Mouse (Mus musculus) large intestine, adult 2 months (tissue): Measurements from ENCODE around the gene 5330417C22Rik. TPM values are rescaled to one million over a fixed set of nuclear protein-coding genes. Genes with fewer than 3 reads are reported as not detected.
"Not testable (repeated sequence)": the region's sequence is repeated elsewhere in the genome, so short reads cannot be mapped to it uniquely, and the experiment has no call there.

ENCODE experiments used
- DNase-seq: peaks from one replicate; pipeline ENCODE4 v3.0.0-alpha.2; 2012; ENCODE audit warnings: low read depth, low spot score
- WGBS: fragments of 180-500 bp; shearing (Covaris S2); methylation state at CpG from one replicate; pipeline ENCODE4 v1.1.7; 2018; 5-methylcytosine and 5-hydroxymethylcytosine counted together
- polyA plus RNA-seq: library from polyadenylated mRNA; depleted of rRNA; stranded (reverse); fragments of >200 nt; gene quantifications from 2 replicates; pipeline ENCODE4 v1.2.3, GENCODE M21; 2012; rRNA removed

Gene 5330417C22Rik
- polyA plus RNA-seq: 24.4 and 27.3 TPM in 2 replicates

DNA sequence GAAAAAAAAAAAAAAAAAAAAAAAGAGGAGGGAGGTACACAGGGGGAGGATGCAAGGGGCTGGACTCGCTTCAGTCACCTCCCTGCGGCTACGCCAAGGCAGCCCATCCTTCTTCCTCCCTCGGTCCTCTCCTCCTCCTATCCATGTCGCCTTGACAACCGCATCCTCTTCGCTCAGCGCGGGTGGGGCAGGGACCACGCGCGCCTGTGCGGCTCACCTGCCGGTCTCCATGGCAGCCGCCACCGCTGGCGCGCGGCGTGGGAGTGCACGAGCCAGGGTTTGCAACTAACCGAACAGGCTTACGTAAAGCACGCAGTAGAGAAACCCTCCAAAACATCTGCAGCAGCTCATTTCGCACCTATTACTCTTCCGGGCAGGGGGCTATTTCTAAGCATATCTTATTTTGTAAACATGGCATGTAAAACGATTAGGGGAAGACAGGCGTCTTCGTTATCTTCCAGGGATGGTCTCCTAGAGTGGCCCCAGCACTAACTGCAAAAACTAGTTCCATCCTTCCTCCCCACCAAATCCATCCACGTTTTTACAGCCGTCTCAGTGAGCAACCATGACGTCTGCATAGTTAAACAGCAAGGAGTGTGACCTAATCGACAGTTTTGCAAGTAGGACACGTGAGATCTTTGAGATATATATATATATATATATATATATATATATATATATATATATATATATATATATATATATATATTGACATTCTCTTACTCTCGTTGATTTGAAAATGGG is at the start of gene 5330417C22Rik:
Gene 5330417C22Rik, minus strand, starts transcription at position 20 of the 744 bp plus-strand sequence.
- under 1% methylated on average over 34 of the region's 35 CpGs for WGBS
- DNase-seq: no peak

DNA sequence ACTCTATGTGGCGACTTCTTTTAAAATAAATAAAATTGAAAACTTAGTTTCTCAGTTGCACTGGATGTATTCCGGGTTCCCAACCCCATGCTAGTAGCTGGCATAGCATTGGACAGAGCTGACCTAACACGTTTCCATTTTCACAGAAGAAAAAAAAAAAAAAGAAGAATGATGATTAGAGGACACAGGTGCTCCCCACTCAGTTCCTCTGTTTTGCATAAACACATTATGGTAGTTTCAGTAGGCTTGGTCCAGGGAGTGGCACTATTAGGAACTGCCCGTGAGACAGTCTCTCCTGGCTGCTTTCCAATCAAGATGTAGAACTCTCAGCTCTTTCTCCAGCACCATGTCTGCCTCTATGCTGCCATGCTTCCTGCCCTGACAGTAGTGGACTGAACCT is 48.2 kb upstream of the 5330417C22Rik start:
- no peak for DNase-seq
- 56% methylated on average over 4 of the region's 4 CpGs for WGBS

DNA sequence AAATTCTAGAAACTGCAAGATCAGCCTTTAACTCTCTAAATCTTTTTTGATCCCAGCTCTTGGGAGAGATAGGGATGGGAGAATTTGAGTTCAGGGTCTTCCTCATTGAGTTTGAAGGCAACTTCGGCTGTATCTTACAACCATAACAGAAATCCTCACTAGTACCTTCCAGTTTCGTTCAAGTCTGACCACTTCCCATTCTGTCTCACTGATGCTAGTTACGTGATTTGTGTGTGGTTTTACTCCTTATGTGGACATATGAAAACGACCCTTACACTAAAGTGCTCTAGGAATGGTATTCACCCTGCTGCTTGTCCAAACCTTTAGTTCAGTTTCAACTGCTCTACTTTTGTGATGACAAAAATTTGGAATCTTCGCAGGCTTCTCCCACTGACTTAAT is 37.7 kb upstream of the 5330417C22Rik start:
- WGBS: 86% methylated on average over 5 of the region's 5 CpGs
- no peak for DNase-seq

DNA sequence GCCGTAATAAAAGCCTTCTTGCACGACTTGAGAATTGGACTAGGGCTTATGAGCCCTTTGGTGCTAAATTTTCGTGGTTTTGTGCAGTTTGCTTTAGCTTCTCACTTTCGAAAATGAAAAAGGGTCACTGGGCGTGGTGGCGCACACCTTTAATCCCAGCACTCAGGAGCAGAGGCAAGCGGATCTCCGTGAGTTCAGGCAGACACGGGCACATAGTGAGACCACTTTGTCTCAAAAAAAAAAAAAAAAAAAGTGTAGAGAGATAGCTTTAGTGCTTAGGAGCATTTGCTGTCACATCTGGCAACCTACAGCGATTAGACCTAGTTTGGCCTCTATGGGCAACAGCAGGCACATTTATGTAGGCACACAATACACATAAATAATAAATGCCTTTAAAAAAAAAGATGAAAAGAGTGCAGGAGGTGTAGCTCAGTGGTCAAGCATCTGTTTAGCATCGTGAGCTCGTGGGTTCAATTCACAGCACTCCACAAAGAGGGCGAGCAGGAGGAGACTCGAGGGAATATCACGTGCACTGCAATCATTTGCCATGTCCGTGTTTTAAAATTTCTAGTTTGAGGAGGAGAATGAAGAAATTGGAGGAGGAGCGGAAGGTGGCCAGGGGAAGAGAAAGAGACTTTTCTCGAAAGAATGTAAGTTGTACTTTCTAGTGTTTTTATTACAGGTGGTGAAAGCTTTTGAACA is 36.1 kb upstream of the 5330417C22Rik start:
- DNase-seq: no peak
- 26% methylated on average over 18 of the region's 18 CpGs for WGBS

DNA sequence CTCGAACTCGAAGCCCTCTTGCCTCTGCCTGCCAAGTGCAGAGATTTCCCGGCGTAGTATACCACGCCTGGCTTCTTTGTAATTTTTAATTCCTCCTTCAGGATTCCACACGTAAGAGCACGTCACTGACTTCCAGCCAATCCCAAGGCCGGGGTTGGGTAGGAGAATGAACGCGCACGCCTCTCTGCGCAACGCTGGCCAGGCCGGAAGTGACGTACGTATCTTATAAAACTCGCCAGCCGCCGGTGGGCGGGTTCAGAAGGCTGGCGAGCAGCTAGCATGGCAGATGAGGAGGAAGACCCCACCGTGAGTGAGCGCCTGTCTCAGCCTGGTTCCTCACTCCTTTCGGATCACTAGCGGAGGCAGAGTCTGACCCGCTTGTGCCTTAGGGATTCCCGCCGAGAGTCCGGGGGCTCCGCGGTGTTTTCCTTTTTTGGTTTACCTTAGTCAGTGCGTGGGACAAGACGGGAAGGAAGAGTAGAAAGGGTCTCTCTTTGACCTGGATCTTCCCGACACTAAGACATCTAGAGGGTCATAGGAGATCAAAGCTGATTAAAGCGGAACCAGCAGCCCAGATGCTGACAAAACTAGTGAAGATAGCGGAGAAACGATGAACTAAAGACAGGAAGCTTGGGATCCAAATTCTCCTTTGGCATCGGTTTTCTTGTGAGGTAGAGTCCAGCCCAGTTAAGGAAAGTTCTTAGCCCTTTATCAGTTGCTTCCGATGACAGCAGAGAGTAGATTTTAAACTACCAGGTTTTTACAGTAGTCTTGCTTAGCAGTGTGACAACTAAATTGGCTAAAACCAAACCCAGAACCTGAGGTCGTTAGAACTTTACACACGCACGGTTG is 35.3 kb upstream of the 5330417C22Rik start, which contains the start of gene Taf13:
Gene Taf13, plus strand, starts transcription at position 256 of the 852 bp plus-strand sequence.
- peak; percentile 97 for DNase-seq
- WGBS: under 1% methylated on average over 42 of the region's 42 CpGs

DNA sequence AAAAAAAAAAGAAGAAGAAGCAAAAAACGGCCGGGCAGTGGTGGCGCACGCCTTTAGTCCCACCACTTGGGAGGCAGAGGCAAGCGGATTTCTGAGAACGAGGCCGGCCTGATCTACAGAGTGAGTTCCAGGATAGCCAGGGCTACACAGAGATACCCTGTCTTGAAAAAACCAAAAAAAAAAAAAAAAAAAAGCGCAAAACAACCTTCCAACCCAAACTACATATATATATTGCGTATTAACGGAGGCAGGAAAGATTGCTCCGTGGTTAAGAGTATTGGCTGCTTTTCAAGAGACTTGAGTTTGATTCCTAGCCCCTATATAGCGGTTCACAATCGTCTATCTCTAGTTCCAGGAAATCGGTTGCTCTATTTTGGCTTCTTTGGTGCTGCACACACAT is 34.5 kb upstream of the 5330417C22Rik start:
- no peak for DNase-seq
- 87% methylated on average over 14 of the region's 14 CpGs for WGBS

GRCm38 (mm10) chr3:108569636-108570035 is 33.3 kb upstream of the 5330417C22Rik start:
- 28% methylated on average over 3 of the region's 3 CpGs for WGBS
- not testable (repeated sequence) for DNase-seq

- 62% methylated on average over 15 of the region's 15 CpGs for WGBS
- DNase-seq: no peak
These were observed 31.9 kb upstream of the 5330417C22Rik start for GRCm38 (mm10) chr3:108567990-108568877.

DNA sequence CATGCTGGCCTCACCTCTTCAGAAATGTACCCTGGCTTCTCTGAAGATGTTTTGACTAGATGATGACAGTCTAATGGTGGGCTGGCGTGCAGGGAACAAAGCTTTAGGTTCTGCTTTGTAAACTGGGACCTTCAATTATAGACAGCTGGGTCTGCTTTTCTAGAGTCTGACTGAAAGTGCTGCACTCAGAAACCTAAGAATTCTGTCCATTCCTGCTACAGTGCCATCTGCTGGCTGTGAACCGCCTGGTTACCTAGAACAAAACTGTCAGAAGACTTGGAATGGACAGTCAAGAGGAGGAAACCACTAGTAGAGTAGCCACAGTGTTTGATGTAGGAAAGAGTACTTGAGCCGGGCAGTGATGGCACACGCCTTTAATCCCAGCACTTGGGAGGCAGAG is 27.0 kb upstream of the 5330417C22Rik start:
- WGBS: 4% methylated on average over 4 of the region's 4 CpGs

DNA sequence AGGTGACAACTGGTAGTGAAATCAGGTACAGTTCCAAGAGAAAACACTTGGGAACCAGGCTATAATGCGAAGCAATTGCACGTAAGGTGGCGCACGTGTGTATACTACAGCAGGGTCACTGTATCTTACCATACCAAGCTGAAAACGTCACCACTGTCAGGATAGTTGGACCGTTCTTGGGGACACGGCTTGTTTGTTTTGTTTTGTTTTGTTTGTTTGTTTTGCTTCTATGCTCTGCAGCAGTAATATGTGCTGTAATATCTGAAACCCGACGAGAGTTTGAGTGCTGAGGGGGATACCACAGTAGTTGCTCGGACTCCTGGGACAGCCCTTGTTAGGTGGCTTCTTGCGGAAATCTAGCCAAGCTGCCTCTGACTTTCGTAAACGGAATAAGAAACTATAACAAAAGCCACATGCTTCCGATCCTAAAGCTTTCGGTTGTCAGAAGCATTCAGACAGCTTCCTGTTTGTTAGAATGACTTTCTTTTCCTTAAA is 26.5 kb upstream of the 5330417C22Rik start:
- 1% methylated on average over 15 of the region's 15 CpGs for WGBS
- no peak for DNase-seq

More for the DNA sequence above, 27.0 kb upstream of the 5330417C22Rik start:
- peak; percentile 88 for DNase-seq

GRCm38 (mm10) chr3:108562133-108562730 is 25.9 kb upstream of the 5330417C22Rik start, which contains the start of gene Tmem167b:
Gene Tmem167b (minus strand): TSS chr3:108562466.
- under 1% methylated on average over 45 of the region's 45 CpGs for WGBS
- peak; percentile 96 for DNase-seq

DNA sequence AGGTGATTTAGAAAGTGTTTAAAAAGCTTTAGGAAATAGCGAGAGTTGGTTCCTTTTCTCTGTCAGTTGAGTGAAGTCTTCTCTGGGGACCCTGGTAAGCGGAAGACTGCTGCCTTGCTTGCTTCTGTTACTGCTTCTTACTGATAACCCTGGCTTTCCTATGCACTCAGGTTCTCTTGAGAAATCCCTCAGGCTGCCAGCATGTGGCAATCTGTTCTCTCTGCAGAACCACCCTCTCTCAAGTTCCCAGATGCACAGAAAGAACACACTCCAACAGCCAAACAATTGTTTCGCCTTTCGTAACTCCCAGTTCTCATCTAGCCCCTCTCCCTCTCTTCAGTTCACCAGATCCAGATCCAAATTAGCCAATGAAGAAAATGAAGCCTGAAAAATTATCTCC is 21.6 kb upstream of the 5330417C22Rik start:
- WGBS: 94% methylated on average over 4 of the region's 4 CpGs
- DNase-seq: no peak

DNA sequence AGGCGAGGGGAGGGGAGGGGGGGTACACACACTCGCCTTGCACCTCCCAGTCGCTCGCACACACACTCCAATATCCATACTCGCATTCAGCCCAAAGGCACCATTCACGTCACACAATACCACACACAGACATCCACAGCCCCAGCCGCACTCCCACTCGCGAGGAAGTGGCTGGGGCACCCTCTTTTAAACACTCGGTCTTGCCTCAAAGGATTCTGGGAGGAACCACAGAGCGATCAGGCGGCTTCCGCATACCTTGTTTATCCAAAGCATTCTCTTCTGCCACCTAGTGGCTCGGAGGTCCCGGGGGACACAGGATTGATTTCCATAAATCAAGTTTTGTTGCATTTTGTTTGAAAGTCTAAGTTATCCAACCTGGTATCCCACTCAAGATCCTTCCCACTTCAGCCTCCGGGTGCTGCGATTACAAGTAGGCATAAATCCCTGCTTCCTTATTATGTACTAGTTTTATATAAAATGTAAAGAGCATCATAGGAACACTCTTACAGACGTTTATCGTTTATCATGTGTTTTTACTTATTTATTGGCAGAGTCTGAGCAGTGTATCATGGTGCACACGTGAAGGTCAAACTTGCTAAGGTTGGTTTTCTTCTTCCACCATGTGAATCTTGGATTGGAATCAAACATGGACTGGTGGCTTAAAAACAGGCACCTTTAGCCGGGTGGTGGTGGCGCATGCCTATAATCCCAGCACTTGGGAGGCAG is 18.4 kb upstream of the 5330417C22Rik start:
- 16% methylated on average over 22 of the region's 22 CpGs for WGBS
- peak; percentile 92 for DNase-seq

- WGBS: under 1% methylated on average over 42 of the region's 42 CpGs
- DNase-seq: no peak
These were observed 17.8 kb upstream of the 5330417C22Rik start for GRCm38 (mm10) chr3:108554111-108554561.

- no peak for DNase-seq
- WGBS: 85% methylated on average over 11 of the region's 11 CpGs
These were observed 6.0 kb upstream of the 5330417C22Rik start for GRCm38 (mm10) chr3:108542299-108542698.

GRCm38 (mm10) chr3:108537303-108537702 is 967 bp upstream of the 5330417C22Rik start:
- no peak for DNase-seq
- WGBS: 6% methylated on average over 17 of the region's 17 CpGs

DNA sequence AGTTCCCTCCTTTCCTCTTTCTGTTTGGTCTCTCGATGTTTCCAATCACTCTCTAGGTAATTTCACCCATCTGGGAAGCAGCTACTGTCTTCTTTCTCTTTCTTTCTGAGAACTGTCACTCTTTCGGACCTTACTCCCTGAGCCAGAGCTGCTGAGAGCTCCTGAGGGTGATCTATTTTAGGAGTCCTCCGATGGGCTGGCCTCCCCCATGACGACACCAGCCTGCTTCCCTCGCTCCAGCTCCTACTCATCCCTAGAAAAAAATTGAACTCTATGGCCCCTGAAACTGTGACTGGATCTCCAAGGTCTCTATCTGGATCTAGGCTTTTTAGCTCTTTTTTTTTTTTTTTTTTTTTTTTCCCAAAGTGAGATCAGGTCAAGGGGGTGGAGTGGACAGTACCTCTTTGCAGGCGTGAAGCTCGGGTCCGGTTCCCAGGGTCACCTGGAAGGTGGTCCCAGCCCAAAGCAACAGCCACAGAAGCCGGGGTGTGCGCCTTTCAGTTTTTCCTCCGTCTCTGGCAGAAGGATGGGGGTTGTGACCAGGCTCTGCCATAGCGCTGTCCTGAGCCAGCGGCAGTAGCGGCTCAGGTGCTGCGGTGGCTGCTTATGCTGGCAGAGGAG is 330 bp downstream of the 5330417C22Rik start:
- WGBS: 9% methylated on average over 15 of the region's 15 CpGs

More for the DNA sequence above, 330 bp downstream of the 5330417C22Rik start:
- DNase-seq: no peak
